Mouse (Mus musculus): ENCODE results near the gene Elovl6.
A peak's percentile ranks its signal among the peaks of the same experiment; 100 is the strongest.

Elovl6 gene

GRCm38 (mm10) chr3:129532180-129532864 lies at the start of gene Elovl6:
Gene Elovl6 (plus strand): TSS chr3:129532355.
- peak; percentile 95 for DNase-seq (ENCODE audit: low spot score)

GRCm38 (mm10) chr3:129488774-129489173 lies 43.4 kb upstream of the Elovl6 start:
- DNase-seq (ENCODE audit: low spot score), result no peak

- no peak for DNase-seq (ENCODE audit: low spot score)
Measured at GRCm38 (mm10) chr3:129494123-129494522, 38.0 kb upstream of the Elovl6 start.

- DNase-seq (ENCODE audit: low spot score), result no peak
Measured at GRCm38 (mm10) chr3:129494731-129495130, 37.4 kb upstream of the Elovl6 start.

- no peak for DNase-seq (ENCODE audit: low spot score)
Measured at GRCm38 (mm10) chr3:129503781-129504180, 28.4 kb upstream of the Elovl6 start.

- peak; percentile 9 for DNase-seq (ENCODE audit: low spot score)
Measured at GRCm38 (mm10) chr3:129504928-129505327, 27.2 kb upstream of the Elovl6 start.

- no peak for DNase-seq (ENCODE audit: low spot score)
Measured at GRCm38 (mm10) chr3:129507736-129508135, 24.4 kb upstream of the Elovl6 start.

GRCm38 (mm10) chr3:129508571-129508970 lies 23.6 kb upstream of the Elovl6 start:
- no peak for DNase-seq (ENCODE audit: low spot score)

GRCm38 (mm10) chr3:129509725-129510124 lies 22.4 kb upstream of the Elovl6 start:
- no peak for DNase-seq (ENCODE audit: low spot score)

- no peak for DNase-seq (ENCODE audit: low spot score)
Measured at GRCm38 (mm10) chr3:129515863-129516436, 16.2 kb upstream of the Elovl6 start.

- no peak for DNase-seq (ENCODE audit: low spot score)
Measured at GRCm38 (mm10) chr3:129520499-129520898, 11.7 kb upstream of the Elovl6 start.

- DNase-seq (ENCODE audit: low spot score), result no peak
Measured at GRCm38 (mm10) chr3:129523456-129524143, 8.6 kb upstream of the Elovl6 start.

- no peak for DNase-seq (ENCODE audit: low spot score)
Measured at GRCm38 (mm10) chr3:129527046-129527445, 5.1 kb upstream of the Elovl6 start.

GRCm38 (mm10) chr3:129529311-129529710 lies 2.8 kb upstream of the Elovl6 start:
- DNase-seq (ENCODE audit: low spot score), result no peak

GRCm38 (mm10) chr3:129530461-129530860 lies 1.7 kb upstream of the Elovl6 start:
- DNase-seq (ENCODE audit: low spot score), result no peak

- peak; percentile 40 for DNase-seq (ENCODE audit: low spot score)
Measured at GRCm38 (mm10) chr3:129532865-129533742, 949 bp downstream of the Elovl6 start.

- DNase-seq (ENCODE audit: low spot score), result peak; percentile 85
Measured at GRCm38 (mm10) chr3:129533743-129534530, 1.8 kb downstream of the Elovl6 start.

GRCm38 (mm10) chr3:129535444-129535843 lies 3.3 kb downstream of the Elovl6 start:
- no peak for DNase-seq (ENCODE audit: low spot score)

GRCm38 (mm10) chr3:129536109-129536508 lies 4.0 kb downstream of the Elovl6 start:
- DNase-seq (ENCODE audit: low spot score), result peak; percentile 92

GRCm38 (mm10) chr3:129537954-129538353 lies 5.8 kb downstream of the Elovl6 start:
- no peak for DNase-seq (ENCODE audit: low spot score)

GRCm38 (mm10) chr3:129540882-129541281 lies 8.7 kb downstream of the Elovl6 start:
- no peak for DNase-seq (ENCODE audit: low spot score)

Data from yolk sac, embryonic 10.5 days (tissue).